In the genomic region with DNA sequence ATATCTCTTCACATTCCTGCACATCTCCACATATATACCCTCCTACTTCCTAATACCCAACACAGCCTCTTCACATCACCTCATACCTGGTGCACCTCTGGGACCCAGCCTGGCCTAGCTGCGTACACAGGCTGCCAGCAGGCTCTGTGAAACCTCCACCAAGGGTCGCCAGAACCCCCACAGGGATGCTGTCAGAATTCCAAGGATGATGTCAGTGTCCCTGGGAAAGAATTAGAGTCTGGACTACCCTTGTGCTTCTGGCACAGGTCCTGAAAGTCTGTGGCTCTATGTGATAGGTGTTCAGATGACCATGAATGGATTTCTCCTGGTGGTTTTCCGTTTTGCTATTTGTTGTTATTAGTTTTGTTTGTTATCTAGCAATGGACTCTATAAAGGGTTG, we compare ENCODE assay signal across 12 mouse cellular contexts.
"Had no signal": no experiment of that assay in that cellular context is flagged by ENCODE, and none has a peak within 500 bp of the region (broad histone marks: within the 10 kb centered on the region; RNA-seq: fewer than 3 reads in every experiment).

No protein-coding gene starts in this region.

- DNase-seq: retina, postnatal 1 day; right cerebral cortex, adult 18-20 months; right cerebral cortex, postnatal 14 days; right cerebral cortex, postnatal 25 days; right cerebral cortex, postnatal 4 days; spleen, adult 18-20 months; thymus, adult 18-20 months; thymus, adult 2 months; thymus, postnatal 14 days; thymus, postnatal 25 days; thymus, postnatal 36 days; thymus, postnatal 4 days had no signal
